Mouse (Mus musculus): ENCODE results near the gene Chmp4b. TPM values are rescaled to one million over a fixed set of nuclear protein-coding genes. Genes with fewer than 3 reads are reported as not detected.

The Chmp4b gene
- polyA plus RNA-seq, 1 experiment from 2014 or later: 60.8 TPM

- no peak for TF ChIP-seq CTCF (IDR thresholded peaks at IDR 0.05; ENCODE audit: low read depth)
- H3K4me1 ChIP-seq (replicated peaks; ENCODE audit: control insufficient read depth, insufficient read depth, low read length): no peaks in the 10 kb centered on the region
- no peaks in the 10 kb centered on the region for H3K36me3 ChIP-seq (ENCODE audit: control insufficient read depth, insufficient read depth)
- ATAC-seq: no peak
- 70% methylated on average over 10 of the region's 10 CpGs for WGBS
- no peaks in the 10 kb centered on the region for H3K9me3 ChIP-seq (ENCODE audit: control insufficient read depth)
- no peak overlapping the region for H3K27ac ChIP-seq (ENCODE audit: low read depth, low read length)
- H3K4me3 ChIP-seq (ENCODE audit: low read depth, low read length): no peak overlapping the region
- no peaks in the 10 kb centered on the region for H3K27me3 ChIP-seq (replicated peaks; ENCODE audit: control insufficient read depth, insufficient read depth, low read length)
- no peak overlapping the region for H3K9ac ChIP-seq (ENCODE audit: low read depth, low read length)
- H3K4me2 ChIP-seq (replicated peaks; ENCODE audit: low read depth): no peak overlapping the region
These were observed 91.7 kb downstream of the Chmp4b start for GRCm38 (mm10) chr2:154742911-154743819.

DNA sequence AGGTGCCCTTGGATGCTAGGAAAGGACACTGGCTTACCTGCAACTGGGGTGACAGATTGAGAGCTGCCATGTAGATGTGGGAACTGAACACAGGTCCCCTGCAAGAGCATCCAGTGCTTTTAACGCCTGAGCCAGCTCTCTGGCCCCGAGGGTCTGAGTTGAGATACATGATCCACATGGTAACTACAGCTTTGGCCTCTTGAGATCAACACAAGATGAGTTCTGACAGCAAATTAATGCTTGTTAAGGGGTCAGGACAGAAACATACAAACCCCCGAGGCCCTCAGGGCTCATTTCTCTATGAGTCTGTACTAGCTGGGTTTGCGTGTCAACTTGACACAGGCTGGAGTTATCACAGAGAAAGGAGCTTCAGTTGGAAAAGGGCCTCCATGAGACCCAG lies 92.4 kb downstream of the Chmp4b start:
- H3K9me3 ChIP-seq (ENCODE audit: control insufficient read depth): no peaks in the 10 kb centered on the region
- ATAC-seq: no peak
- no peaks in the 10 kb centered on the region for H3K27me3 ChIP-seq (replicated peaks; ENCODE audit: control insufficient read depth, insufficient read depth, low read length)
- no peak for TF ChIP-seq CTCF (IDR thresholded peaks at IDR 0.05; ENCODE audit: low read depth)
- H3K4me1 ChIP-seq (replicated peaks; ENCODE audit: control insufficient read depth, insufficient read depth, low read length): no peaks in the 10 kb centered on the region
- no peak overlapping the region for H3K27ac ChIP-seq (ENCODE audit: low read depth, low read length)
- no peak overlapping the region for H3K4me2 ChIP-seq (replicated peaks; ENCODE audit: low read depth)
- H3K36me3 ChIP-seq (ENCODE audit: control insufficient read depth, insufficient read depth): no peaks in the 10 kb centered on the region
- H3K4me3 ChIP-seq (ENCODE audit: low read depth, low read length): no peak overlapping the region
- 78% methylated on average over 4 of the region's 4 CpGs for WGBS
- no peak overlapping the region for H3K9ac ChIP-seq (ENCODE audit: low read depth, low read length)

Other genes starting within 250 kb of the Chmp4b start
- gene Snta1, start 243.6 kb upstream of the Chmp4b start, polyA plus RNA-seq (2015; fragmentation: Nextera tagmentation; extraction: Ambion mirVana): 4.9 and 7.7 TPM in 2 replicates
- gene Cbfa2t2, start 215.2 kb upstream of the Chmp4b start, polyA plus RNA-seq (2015; fragmentation: Nextera tagmentation; extraction: Ambion mirVana): 7.8 and 9.1 TPM in 2 replicates
- 1.6 and 2.2 TPM in 2 replicates for gene 1700003F12Rik, start 104.6 kb upstream of the Chmp4b start, polyA plus RNA-seq (2015; fragmentation: Nextera tagmentation; extraction: Ambion mirVana)
- gene Actl10, start 99.9 kb upstream of the Chmp4b start, polyA plus RNA-seq (2015; fragmentation: Nextera tagmentation; extraction: Ambion mirVana): not detected in 2 replicates
- gene Necab3, start 92.8 kb upstream of the Chmp4b start, polyA plus RNA-seq (2015; fragmentation: Nextera tagmentation; extraction: Ambion mirVana): 0.29 and 0.58 TPM in 2 replicates
- 5.5 and 5.9 TPM in 2 replicates for gene E2f1, start 81.8 kb upstream of the Chmp4b start, polyA plus RNA-seq (2015; fragmentation: Nextera tagmentation; extraction: Ambion mirVana)
- gene Pxmp4, start 48.0 kb upstream of the Chmp4b start, polyA plus RNA-seq (2015; fragmentation: Nextera tagmentation; extraction: Ambion mirVana): 62.5 and 66.6 TPM in 2 replicates
- 0.17 and 0.44 TPM in 2 replicates for gene Zfp341, start 38.4 kb upstream of the Chmp4b start, polyA plus RNA-seq (2015; fragmentation: Nextera tagmentation; extraction: Ambion mirVana)
- 0.26 TPM in 1 of 2 replicates, not detected in the other for gene 4930519P11Rik, start 38.3 kb upstream of the Chmp4b start, polyA plus RNA-seq (2015; fragmentation: Nextera tagmentation; extraction: Ambion mirVana)
- gene Gm14214, start 118.3 kb downstream of the Chmp4b start, polyA plus RNA-seq (2015; fragmentation: Nextera tagmentation; extraction: Ambion mirVana): not detected in 2 replicates
- 20.1 and 20.5 TPM in 2 replicates for gene Raly, start 139.4 kb downstream of the Chmp4b start, polyA plus RNA-seq (2015; fragmentation: Nextera tagmentation; extraction: Ambion mirVana)
- 0.18 TPM in 1 of 2 replicates, not detected in the other for gene a, start 139.7 kb downstream of the Chmp4b start, polyA plus RNA-seq (2015; fragmentation: Nextera tagmentation; extraction: Ambion mirVana)
- gene Eif2s2, start 241.2 kb downstream of the Chmp4b start, polyA plus RNA-seq (2015; fragmentation: Nextera tagmentation; extraction: Ambion mirVana): 80.4 and 85.5 TPM in 2 replicates